Mouse (Mus musculus): ENCODE results near the gene Tmub2. TPM values are rescaled to one million over a fixed set of nuclear protein-coding genes. Genes with fewer than 3 reads are reported as not detected.

The Tmub2 gene
- total and polyA plus RNA-seq, 3 experiments = 27.0 to 32.9 (median 31.0) TPM

DNA sequence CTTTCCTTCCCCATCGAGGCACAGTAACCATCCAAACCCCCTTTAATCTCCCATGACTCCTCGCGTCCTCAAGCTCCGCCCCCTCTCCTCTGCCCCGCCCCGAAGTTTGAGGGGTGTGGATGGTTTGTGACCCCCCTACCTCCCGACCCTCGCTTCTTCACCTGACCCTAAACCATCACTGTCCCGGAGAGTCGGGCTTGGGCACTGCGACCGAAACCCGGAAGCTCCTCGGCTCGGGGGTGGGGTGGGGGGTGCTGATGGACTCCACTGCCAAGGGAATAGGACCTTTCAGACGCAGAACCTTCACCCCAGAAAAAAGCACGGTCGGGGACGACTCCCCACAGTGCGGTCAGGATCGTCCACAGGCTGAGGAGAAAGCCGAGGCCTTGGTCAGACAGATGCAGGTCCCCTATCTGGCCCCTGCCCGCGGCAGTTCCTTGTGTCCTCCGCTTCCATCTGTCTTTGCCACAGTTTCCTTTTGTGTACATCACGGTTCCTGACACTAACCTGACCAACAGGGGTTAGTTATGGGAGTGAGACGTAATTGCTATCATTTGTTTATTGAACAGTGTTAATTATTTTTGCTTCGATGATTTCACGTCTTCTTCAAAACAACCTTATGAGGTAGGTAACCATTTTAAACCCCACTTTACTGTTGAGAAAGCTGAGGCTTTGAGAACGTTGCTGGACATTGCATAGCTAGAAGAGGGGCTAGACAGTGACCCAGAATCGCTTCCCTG is 534 bp downstream of the Tmub2 start:
- H3K4me2 ChIP-seq (ENCODE audit: insufficient read depth, low read depth, poor library complexity, severe bottlenecking) = peak overlapping the region; percentile 88
- H3K9me3 ChIP-seq (replicated peaks; ENCODE audit: low read length) = no peaks in the 10 kb centered on the region
- TF ChIP-seq RCOR1 (conservative IDR thresholded peaks at IDR 0.05; ENCODE audit: low read depth, low read length) (peak; percentile 11; the same call in 1 of the 2 replicates), HCFC1 (IDR thresholded peaks at IDR 0.05; ENCODE audit: low read depth, low read length) (peak; percentile 8; the same call in 1 of the 2 replicates), SMC3 (IDR thresholded peaks at IDR 0.05; ENCODE audit: low read depth, low read length) (no peak)
- peak overlapping the region; percentile 70 to 97 (median 75) for H3K4me3 ChIP-seq (replicated peaks in 1 of 3; ENCODE audit: low read depth in 2 of 3, low read length in 2 of 3, poor library complexity in 1 of 3)
- no peaks in the 10 kb centered on the region; the same call in 1 of the 2 replicates for H3K79me2 ChIP-seq (replicated peaks; ENCODE audit: control insufficient read depth, extremely low read depth, insufficient read depth, poor library complexity, severe bottlenecking)
- peaks cover 27 to 41% of the 10 kb centered on the region in 2 experiments for H3K36me3 ChIP-seq (replicated peaks in 1 of 2; ENCODE audit: control insufficient read depth in 1 of 2, insufficient read depth in 1 of 2, low read length in 1 of 2)
- dilution Hi-C loops (cut with MboI; ENCODE audit: extremely low pct_ligation_motif_present, extremely low pct_unique_long_range_greater_than_20kb, low sequenced_read_pairs) (no loop called here), in situ Hi-C loops (cut with MboI; ENCODE audit: low pct_ligation_motif_present, low pct_unique_long_range_greater_than_20kb, low sequenced_read_pairs) (no loop called here)
- H3K4me1 ChIP-seq (ENCODE audit: control insufficient read depth in 1 of 2, insufficient read depth in 2 of 2) = peaks cover 5 to 36% of the 10 kb centered on the region in 2 experiments
- H3K27ac ChIP-seq (ENCODE audit: insufficient read depth, low read depth) = peak overlapping the region; percentile 44
- no peak for DNase-seq (ENCODE audit: extremely low read depth)
- H3K27me3 ChIP-seq (replicated peaks) = no peaks in the 10 kb centered on the region
- peak overlapping the region; percentile 67 for H3K9ac ChIP-seq (ENCODE audit: insufficient read depth, low read depth)

DNA sequence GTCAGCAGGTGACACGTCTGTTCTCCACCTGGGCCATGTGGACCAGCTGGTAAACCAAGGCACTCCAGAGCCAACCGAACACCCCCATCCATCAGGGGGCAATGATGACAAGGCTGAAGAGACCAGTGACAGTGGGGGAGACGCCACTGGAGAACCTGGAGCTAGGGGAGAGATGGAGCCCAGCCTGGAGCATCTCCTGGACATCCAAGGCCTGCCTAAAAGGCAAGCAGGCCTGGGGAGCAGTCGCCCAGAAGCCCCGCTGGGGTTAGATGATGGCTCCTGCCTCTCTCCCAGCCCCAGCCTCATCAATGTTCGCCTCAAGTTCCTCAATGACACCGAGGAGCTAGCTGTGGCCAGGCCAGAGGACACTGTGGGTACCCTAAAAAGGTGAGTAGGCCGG is 2.8 kb downstream of the Tmub2 start:
- dilution Hi-C loops (cut with MboI; ENCODE audit: extremely low pct_ligation_motif_present, extremely low pct_unique_long_range_greater_than_20kb, low sequenced_read_pairs) = no loop called here
- TF ChIP-seq MYC (IDR thresholded peaks at IDR 0.05; ENCODE audit: low read depth, low read length) = no peak
- TF ChIP-seq E2F4 (IDR thresholded peaks at IDR 0.05; ENCODE audit: insufficient replicate concordance, low read depth, low read length) = no peak
- no peak for TF ChIP-seq UBTF (IDR thresholded peaks at IDR 0.05; ENCODE audit: low read depth, low read length)
- no peak for TF ChIP-seq MAFK (IDR thresholded peaks at IDR 0.05; ENCODE audit: insufficient replicate concordance, low read length)
- TF ChIP-seq JUND (conservative IDR thresholded peaks at IDR 0.05; ENCODE audit: low read depth, low read length) = no peak
- no peak for TF ChIP-seq MAZ (IDR thresholded peaks at IDR 0.05; ENCODE audit: low read depth, low read length)
- TF ChIP-seq NRF1 (IDR thresholded peaks at IDR 0.05; ENCODE audit: low read depth, low read length) = no peak
- no peak for TF ChIP-seq BHLHE40 (IDR thresholded peaks at IDR 0.05; ENCODE audit: low read depth, low read length)
- no peak for TF ChIP-seq ZMIZ1 (IDR thresholded peaks at IDR 0.05; ENCODE audit: low read depth, low read length)
- TF ChIP-seq MEF2A (IDR thresholded peaks at IDR 0.05; ENCODE audit: borderline replicate concordance, low read depth, low read length) = no peak
- TF ChIP-seq IRF4 (IDR thresholded peaks at IDR 0.05; ENCODE audit: low read depth, low read length) = no peak
- TF ChIP-seq SIN3A (IDR thresholded peaks at IDR 0.05; ENCODE audit: low read length) = no peak
- no peak for TF ChIP-seq CHD2 (IDR thresholded peaks at IDR 0.05; ENCODE audit: low read length)
- TF ChIP-seq ZC3H11A (IDR thresholded peaks at IDR 0.05; ENCODE audit: low read depth, low read length) = no peak
- TF ChIP-seq JUN (IDR thresholded peaks at IDR 0.05; ENCODE audit: insufficient read depth, low read depth, low read length) = no peak
- Histone ChIP-seq H3K9me3 (replicated peaks; ENCODE audit: low read length) (no peaks in the 10 kb centered on the region), H3K4me2 (ENCODE audit: insufficient read depth, low read depth, poor library complexity, severe bottlenecking) (no peak overlapping the region), H3K9ac (ENCODE audit: insufficient read depth, low read depth) (no peak overlapping the region), H3K27me3 (replicated peaks) (no peaks in the 10 kb centered on the region), H3K36me3 (replicated peaks in 1 of 2; ENCODE audit: control insufficient read depth in 1 of 2, insufficient read depth in 1 of 2, low read length in 1 of 2) (peaks cover 48 to 64% of the 10 kb centered on the region in 2 experiments), H3K4me1 (ENCODE audit: control insufficient read depth in 1 of 2, insufficient read depth in 2 of 2) (peaks cover 16 to 45% of the 10 kb centered on the region in 2 experiments), H3K4me3 (replicated peaks in 1 of 3; ENCODE audit: low read depth in 2 of 3, low read length in 2 of 3, poor library complexity in 1 of 3) (no peak overlapping the region), H3K79me2 (replicated peaks; ENCODE audit: control insufficient read depth, extremely low read depth, insufficient read depth, poor library complexity, severe bottlenecking) (no peaks in the 10 kb centered on the region; the same call in 1 of the 2 replicates), H3K27ac (ENCODE audit: insufficient read depth, low read depth) (no peak overlapping the region)
- no peak for DNase-seq (ENCODE audit: extremely low read depth)
- in situ Hi-C loops (cut with MboI; ENCODE audit: low pct_ligation_motif_present, low pct_unique_long_range_greater_than_20kb, low sequenced_read_pairs) = no loop called here

Data from CH12.LX (cell line).